Mouse (Mus musculus) neutrophil, adult 5-6 weeks (primary cell): ENCODE results near the gene Carmil1. TPM values are rescaled to one million over a fixed set of nuclear protein-coding genes. Genes with fewer than 3 reads are reported as not detected.

Experiments
- ATAC-seq: fragments of 151-379, 151-347 bp; 2 replicates; pipeline ENCODE4 v1.8.0; 2017; ENCODE audit warnings: mild to moderate bottlenecking, moderate TSS enrichment; ENCODE audit not compliant: insufficient number of reproducible peaks, poor library complexity, low FRiP score, severe bottlenecking; ENCODE audit errors: extremely low read depth
- total RNA-seq: library from RNA; stranded (forward); fragments of 200-1000 nt; gene quantifications from 2 replicates; pipeline ENCODE4 v1.2.3, GENCODE M21; 2017

Gene Carmil1
- total RNA-seq, 1 experiment from 2014 or later = 42.2 TPM

- no peak for ATAC-seq
Measured at GRCm38 (mm10) chr13:24001797-24002196, 278.8 kb downstream of the Carmil1 start.

- no peak for ATAC-seq
Measured at GRCm38 (mm10) chr13:24001081-24001480, 279.5 kb downstream of the Carmil1 start.

GRCm38 (mm10) chr13:23998826-23999225 lies 281.8 kb downstream of the Carmil1 start:
- ATAC-seq = no peak

- ATAC-seq = no peak
Measured at GRCm38 (mm10) chr13:23994756-23995155, 285.8 kb downstream of the Carmil1 start.

- no peak for ATAC-seq
Measured at GRCm38 (mm10) chr13:23994024-23994423, 286.6 kb downstream of the Carmil1 start.

- no peak for ATAC-seq
Measured at GRCm38 (mm10) chr13:23990928-23991327, 289.7 kb downstream of the Carmil1 start, which contains the start of gene Scgn. Gene Scgn (minus strand): TSS chr13:23991214.

- no peak for ATAC-seq
Measured at GRCm38 (mm10) chr13:23990451-23990850, 290.1 kb downstream of the Carmil1 start.

- no peak for ATAC-seq
Measured at GRCm38 (mm10) chr13:23985130-23985529, 295.5 kb downstream of the Carmil1 start.

- ATAC-seq = no peak
Measured at GRCm38 (mm10) chr13:23972271-23972670, 308.3 kb downstream of the Carmil1 start.

- no peak for ATAC-seq
Measured at GRCm38 (mm10) chr13:23971870-23972269, 308.7 kb downstream of the Carmil1 start.

- ATAC-seq = no peak
Measured at GRCm38 (mm10) chr13:23964909-23965308, 315.7 kb downstream of the Carmil1 start.

Other genes starting within 250 kb of the Carmil1 start
- 179 and 208 TPM in 2 replicates for gene Cmah, start 46.6 kb upstream of the Carmil1 start, total RNA-seq